Mouse (Mus musculus) embryonic stem cell, embryonic (primary cell): Measurements from ENCODE around the gene Rpap1.

ENCODE experiments used
- CTCF ChIA-PET, 4 experiments: fragments of 300-600 bp in 2 of 4; fragments of 350-600 bp in 2 of 4; sonication (Branson Sonifier 250); formaldehyde crosslinking; loops; one replicate each; lab custom pipeline; 2022; ENCODE audit warnings: inconsistent platforms in 2 of 4; lab: Charles Lee
- POLR2A ChIA-PET, 4 experiments: fragments of 300-600 bp in 2 of 4; fragments of 350-600 bp in 2 of 4; sonication (Branson Sonifier 250); formaldehyde crosslinking; loops; one replicate each; lab custom pipeline; 2022; ENCODE audit warnings: antibody characterized with exemption in 4 of 4, inconsistent platforms in 1 of 4; lab: Charles Lee

Gene Rpap1

GRCm38 (mm10) chr2:119803618-119804274, 16.4 kb upstream of the Rpap1 start:
- ChIA-PET CTCF (interaction anchor here in 2 of 4 experiments (0.7 to 1.5 kb wide), 2 partner anchors 208 to 478 kb away, joined by 3 to 5 read pairs; no protein-coding TSS in a partner anchor), POLR2A (interaction anchor here in 3 of 4 experiments (0.6 to 8.1 kb wide), 39 partner anchors 8 to 175 kb away, joined by 3 to 49 read pairs (median 4); partner anchors contain the start of genes Rpap1 (in 2 of the 3), Itpka (in 1 of the 3) and Mga (in 1 of the 3))

GRCm38 (mm10) chr2:119802767-119803617, 15.7 kb upstream of the Rpap1 start:
- ChIA-PET POLR2A (interaction anchor here (0.6 to 8.1 kb wide), 53 partner anchors 8 to 325 kb away, joined by 3 to 49 read pairs (median 4); partner anchors contain the start of genes Rpap1 (in 3 of the 4), Mga (in 2 of the 4), Ino80 (in 1 of the 4) and Itpka (in 1 of the 4)), CTCF (interaction anchor here in 3 of 4 experiments (0.5 to 1.5 kb wide), 11 partner anchors 11 to 371 kb away, joined by 3 to 5 read pairs (median 3); partner anchors contain the start of gene Rpap1 (in 1 of the 3))

DNA sequence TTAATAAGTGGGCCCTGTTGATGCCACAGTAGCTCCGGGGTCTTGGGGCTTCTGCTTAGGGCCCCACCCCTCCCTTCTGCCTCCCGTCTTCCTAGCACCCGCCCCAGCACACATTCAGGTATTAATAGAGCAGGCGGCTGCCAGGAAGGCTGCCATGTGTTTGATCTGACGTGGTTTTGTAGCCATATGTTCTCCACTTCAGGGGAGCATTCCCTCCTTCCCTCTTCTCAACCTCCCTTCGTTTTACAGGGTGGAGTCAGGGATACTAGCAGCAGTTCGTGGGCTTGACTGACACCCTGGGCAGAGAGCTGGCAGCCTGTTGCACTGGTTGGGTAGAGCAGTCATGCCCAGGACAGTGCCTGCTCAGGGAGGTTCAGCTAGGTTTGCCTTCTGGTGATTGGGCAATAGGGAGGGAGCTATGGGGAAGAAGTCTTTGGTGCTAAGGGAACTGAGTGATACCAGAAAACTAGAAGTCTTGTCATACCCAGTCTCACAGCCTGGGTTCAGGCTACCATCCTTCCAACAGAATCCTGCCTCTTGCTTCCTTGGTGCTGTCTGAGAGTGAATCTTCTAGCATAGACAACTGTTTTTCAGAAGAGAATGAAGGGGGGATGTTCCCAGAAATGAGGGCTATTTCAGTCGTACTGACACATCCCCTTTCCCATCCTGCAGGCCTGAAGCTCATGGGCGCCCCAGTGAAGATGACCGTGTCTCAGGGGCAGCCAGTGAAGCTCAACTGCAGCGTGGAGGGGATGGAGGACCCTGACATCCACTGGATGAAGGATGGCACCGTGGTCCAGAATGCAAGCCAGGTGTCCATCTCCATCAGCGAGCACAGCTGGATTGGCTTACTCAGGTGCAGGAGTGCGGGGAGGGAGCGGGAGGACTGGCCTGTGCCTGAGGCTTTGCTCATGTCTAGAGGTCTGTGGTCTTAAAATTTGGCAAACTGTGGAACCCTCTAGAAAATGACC, 13.8 kb upstream of the Rpap1 start:
- ChIA-PET CTCF (interaction anchor here in 3 of 4 experiments (0.6 to 1.3 kb wide), 4 partner anchors 9 to 51 kb away, joined by 3 to 4 read pairs (median 3); partner anchors contain the start of gene Rpap1 (in 1 of the 3)), POLR2A (interaction anchor here in 3 of 4 experiments (0.6 to 8.1 kb wide), 30 partner anchors 8 to 178 kb away, joined by 3 to 63 read pairs (median 4); partner anchors contain the start of genes Rpap1 (in 2 of the 3), Mapkbp1 (in 1 of the 3) and Mga (in 1 of the 3))

GRCm38 (mm10) chr2:119799961-119800550, 12.7 kb upstream of the Rpap1 start:
- POLR2A ChIA-PET, result interaction anchor here in 3 of 4 experiments (0.6 to 8.1 kb wide), 35 partner anchors 8 to 179 kb away, joined by 3 to 63 read pairs (median 4); partner anchors contain the start of genes Rpap1 (in 3 of the 3), Mapkbp1 (in 1 of the 3) and Mga (in 1 of the 3)
- CTCF ChIA-PET, result interaction anchor here in 3 of 4 experiments (0.6 to 2.1 kb wide), 6 partner anchors 10 to 264 kb away, joined by 3 to 15 read pairs (median 4); partner anchors contain the start of genes Mga (in 1 of the 3) and Rpap1 (in 1 of the 3)

GRCm38 (mm10) chr2:119799181-119799960, 12.0 kb upstream of the Rpap1 start:
- ChIA-PET POLR2A (interaction anchor here (0.6 to 8.1 kb wide), 43 partner anchors 7 to 277 kb away, joined by 3 to 63 read pairs (median 4); partner anchors contain the start of genes Rpap1 (in 4 of the 4) and Mga (in 1 of the 4)), CTCF (interaction anchor here (0.6 to 2.1 kb wide), 16 partner anchors 9 to 265 kb away, joined by 3 to 15 read pairs (median 4); partner anchors contain the start of genes Rpap1 (in 3 of the 4) and Mapkbp1 (in 1 of the 4))

DNA sequence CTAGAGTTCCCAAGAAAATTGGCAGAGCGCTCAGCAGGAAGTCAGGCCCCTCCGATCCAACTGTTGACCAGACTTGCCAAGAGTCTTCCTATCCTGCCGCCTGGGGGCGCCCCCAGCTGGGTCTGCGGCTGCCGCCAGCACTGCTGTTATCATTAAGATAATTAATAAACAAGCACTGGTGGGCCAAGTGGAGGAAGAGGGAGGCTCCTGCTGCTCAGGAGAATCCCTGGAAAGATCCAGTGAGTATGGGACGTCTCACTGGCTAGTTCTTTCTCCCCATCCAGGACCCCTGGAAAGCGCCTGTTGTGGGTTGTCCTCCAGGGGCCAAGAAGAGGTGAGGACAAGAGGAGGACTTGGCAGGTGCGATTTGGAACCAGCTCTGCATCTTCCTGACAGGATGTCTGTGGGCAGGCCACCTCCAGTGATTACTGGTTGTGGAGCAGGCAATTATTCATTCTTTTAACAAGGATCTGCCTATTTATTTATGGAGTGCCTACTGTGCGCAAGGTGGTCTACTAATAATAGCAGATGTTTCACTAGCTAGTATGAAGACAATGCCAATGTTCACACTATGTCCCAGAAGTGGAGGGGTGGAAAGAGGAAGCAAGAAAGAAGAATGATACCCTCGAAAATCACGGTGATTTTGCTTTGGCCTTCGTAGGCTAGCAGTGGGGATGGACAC, 11.1 kb upstream of the Rpap1 start:
- POLR2A ChIA-PET, result interaction anchor here (0.6 to 8.1 kb wide), 45 partner anchors 8 to 789 kb away, joined by 3 to 63 read pairs (median 4); partner anchors contain the start of genes Rpap1 (in 4 of the 4), Mga (in 2 of the 4) and Ndufaf1 (in 2 of the 4)
- CTCF ChIA-PET, result interaction anchor here in 3 of 4 experiments (0.6 to 2.1 kb wide), 19 partner anchors 9 to 611 kb away, joined by 3 to 15 read pairs (median 3); partner anchors contain the start of genes Rpap1 (in 3 of the 3), Mapkbp1 (in 1 of the 3) and Mga (in 1 of the 3)

DNA sequence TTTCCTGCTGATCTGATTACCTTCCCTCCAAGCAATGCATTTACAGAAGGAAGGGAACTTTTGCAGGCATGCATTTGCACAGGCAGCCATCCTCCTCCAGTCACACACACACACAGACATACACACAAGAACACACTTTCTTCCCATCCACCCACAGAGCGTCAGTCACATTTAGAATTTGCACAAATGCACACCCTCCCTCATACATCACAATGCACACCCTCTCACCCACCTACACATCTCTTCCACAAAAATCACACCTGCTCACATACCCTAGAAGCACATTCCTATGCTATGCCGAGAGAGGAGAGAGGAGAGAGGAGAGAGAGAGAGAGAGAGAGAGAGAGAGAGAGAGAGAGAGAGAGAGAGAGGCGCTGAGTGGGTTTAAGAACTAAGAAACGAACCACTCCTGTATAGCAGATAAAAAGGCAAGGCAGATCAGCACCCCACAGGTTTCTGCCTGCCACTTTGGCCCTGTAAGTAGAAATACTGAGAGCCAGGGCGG, 10.0 kb upstream of the Rpap1 start, which contains the start of gene Tyro3:
Gene Tyro3, plus strand, starts transcription at position 455 of the 505 bp plus-strand sequence.
- CTCF ChIA-PET, result interaction anchor here in 3 of 4 experiments (0.6 to 2.1 kb wide), 5 partner anchors 10 to 610 kb away, joined by 3 to 4 read pairs (median 4); partner anchors contain the start of gene Rpap1 (in 2 of the 3)
- POLR2A ChIA-PET, result interaction anchor here in 1 of 4 experiments (0.8 to 8.1 kb wide), 7 partner anchors 7 to 711 kb away, joined by 3 to 63 read pairs (median 11); partner anchors contain the start of gene Rpap1

GRCm38 (mm10) chr2:119789996-119790395, 2.7 kb upstream of the Rpap1 start:
- CTCF ChIA-PET, result interaction anchor here (0.7 to 2.1 kb wide), 9 partner anchors 9 to 66 kb away, joined by 3 to 15 read pairs (median 4); no protein-coding TSS in a partner anchor
- POLR2A ChIA-PET, result interaction anchor here in 3 of 4 experiments (0.6 to 2.1 kb wide), 43 partner anchors 9 to 479 kb away, joined by 3 to 14 read pairs (median 4); partner anchors contain the start of genes Gm28042 (in 1 of the 3), Jmjd7 (in 1 of the 3), Ltk (in 1 of the 3) and Tyro3 (in 1 of the 3)

GRCm38 (mm10) chr2:119767246-119767645, 20.1 kb downstream of the Rpap1 start:
- ChIA-PET POLR2A (interaction anchor here in 2 of 4 experiments (0.9 to 2.1 kb wide), 10 partner anchors 9 to 129 kb away, joined by 3 to 6 read pairs (median 4); partner anchors contain the start of gene Mga (in 1 of the 2)), CTCF (interaction anchor here (0.5 to 1.8 kb wide), 15 partner anchors 16 to 298 kb away, joined by 3 to 8 read pairs (median 3); partner anchors contain the start of genes Itpka (in 1 of the 4) and Rpap1 (in 1 of the 4))

GRCm38 (mm10) chr2:119763924-119764323, 23.4 kb downstream of the Rpap1 start:
- ChIA-PET POLR2A (interaction anchor here in 2 of 4 experiments (0.7 to 1.8 kb wide), 10 partner anchors 11 to 72 kb away, joined by 3 to 5 read pairs (median 3); partner anchors contain the start of genes Itpka (in 1 of the 2) and Rpap1 (in 1 of the 2)), CTCF (no interaction called here)

- POLR2A ChIA-PET, result interaction anchor here in 1 of 4 experiments (0.7 to 5.7 kb wide), 5 partner anchors 9 to 41 kb away, joined by 3 to 38 read pairs (median 4); partner anchors contain the start of gene Itpka
- CTCF ChIA-PET, result no interaction called here
Observed at GRCm38 (mm10) chr2:119762276-119762675, 25.1 kb downstream of the Rpap1 start.

DNA sequence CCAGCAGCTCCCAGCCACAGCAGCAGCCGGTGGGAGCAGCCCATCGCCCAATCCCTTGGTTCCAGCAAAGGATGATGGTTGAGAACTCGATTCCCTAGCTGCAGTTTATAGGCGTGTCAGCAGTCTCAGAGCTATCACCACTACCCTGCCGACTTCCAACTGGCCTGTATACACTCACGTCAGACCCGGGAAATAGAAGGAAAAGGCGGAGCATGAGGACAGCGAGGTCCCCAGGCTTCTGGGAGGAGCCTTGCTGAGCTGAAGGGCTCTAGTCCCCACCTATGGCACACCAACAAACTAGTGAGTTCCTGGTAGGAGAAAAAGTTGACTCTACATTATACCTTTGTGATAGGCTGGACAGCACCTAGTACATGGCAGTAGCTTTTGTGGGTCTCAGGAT, 27.1 kb downstream of the Rpap1 start, which contains the start of gene Ltk:
Gene Ltk, minus strand, starts transcription at position 181 of the 400 bp plus-strand sequence.
- POLR2A ChIA-PET, result interaction anchor here in 3 of 4 experiments (0.8 to 5.7 kb wide), 26 partner anchors 11 to 148 kb away, joined by 3 to 38 read pairs (median 4); partner anchors contain the start of genes Itpka (in 2 of the 3), Rpap1 (in 2 of the 3) and Mga (in 1 of the 3)

More for the DNA sequence above, 27.1 kb downstream of the Rpap1 start, which contains the start of gene Ltk:
- CTCF ChIA-PET, result interaction anchor here in 3 of 4 experiments (0.5 to 1.6 kb wide), 4 partner anchors 15 to 460 kb away, joined by 3 to 4 read pairs (median 3); no protein-coding TSS in a partner anchor
